Mouse (Mus musculus): Measurements from ENCODE around the gene Stk40. TPM values are rescaled to one million over a fixed set of nuclear protein-coding genes. Genes with fewer than 3 reads are reported as not detected.

Gene Stk40
- polyA plus RNA-seq, 1 experiment from 2014 or later = 17.3 TPM

GRCm38 (mm10) chr4:126065241-126065640 lies 38.5 kb upstream of the Stk40 start:
- no peaks in the 10 kb centered on the region for H3K9me3 ChIP-seq (ENCODE audit: control insufficient read depth, low read length)
- no peak overlapping the region for H3K27ac ChIP-seq (replicated peaks)
- H3K9ac ChIP-seq (ENCODE audit: low read length) = no peak overlapping the region
- DNase-seq (ENCODE audit: low spot score) (no peak), ATAC-seq (ENCODE audit: low FRiP score, low TSS enrichment) (no peak)
- WGBS = 84% methylated on average over 7 of the region's 7 CpGs
- no peaks in the 10 kb centered on the region for H3K4me1 ChIP-seq (replicated peaks; ENCODE audit: control insufficient read depth, insufficient read depth)
- no peak for TF ChIP-seq EP300 (optimal IDR thresholded peaks at IDR 0.05)
- no peak for TF ChIP-seq CTCF (IDR thresholded peaks at IDR 0.05; ENCODE audit: low read depth)
- no peaks in the 10 kb centered on the region for H3K27me3 ChIP-seq (ENCODE audit: control insufficient read depth, insufficient read depth, low read length)
- no peaks in the 10 kb centered on the region for H3K36me3 ChIP-seq (ENCODE audit: control insufficient read depth, insufficient read depth, low read length)
- no peak overlapping the region for H3K4me3 ChIP-seq (ENCODE audit: low read depth, low read length)
- H3K4me2 ChIP-seq (replicated peaks; ENCODE audit: low read depth) = no peak overlapping the region

GRCm38 (mm10) chr4:126067401-126068077 lies 36.2 kb upstream of the Stk40 start:
- H3K4me3 ChIP-seq (ENCODE audit: low read depth, low read length) = no peak overlapping the region
- TF ChIP-seq CTCF (IDR thresholded peaks at IDR 0.05; ENCODE audit: low read depth) = no peak
- TF ChIP-seq EP300 (optimal IDR thresholded peaks at IDR 0.05) = no peak
- no peak for DNase-seq (ENCODE audit: low spot score)
- no peaks in the 10 kb centered on the region for H3K36me3 ChIP-seq (ENCODE audit: control insufficient read depth, insufficient read depth, low read length)
- H3K27me3 ChIP-seq (ENCODE audit: control insufficient read depth, insufficient read depth, low read length) = no peaks in the 10 kb centered on the region
- H3K4me2 ChIP-seq (replicated peaks; ENCODE audit: low read depth) = no peak overlapping the region
- H3K27ac ChIP-seq (replicated peaks) = no peak overlapping the region
- no peaks in the 10 kb centered on the region for H3K9me3 ChIP-seq (ENCODE audit: control insufficient read depth, low read length)
- ATAC-seq (ENCODE audit: low FRiP score, low TSS enrichment) = no peak
- 59% methylated on average over 15 of the region's 15 CpGs for WGBS
- no peak overlapping the region for H3K9ac ChIP-seq (ENCODE audit: low read length)
- no peaks in the 10 kb centered on the region for H3K4me1 ChIP-seq (replicated peaks; ENCODE audit: control insufficient read depth, insufficient read depth)

- Histone ChIP-seq H3K36me3 (ENCODE audit: control insufficient read depth, insufficient read depth, low read length) (no peaks in the 10 kb centered on the region), H3K27me3 (ENCODE audit: control insufficient read depth, insufficient read depth, low read length) (no peaks in the 10 kb centered on the region), H3K9me3 (ENCODE audit: control insufficient read depth, low read length) (no peaks in the 10 kb centered on the region), H3K27ac (replicated peaks) (no peak overlapping the region), H3K4me3 (ENCODE audit: low read depth, low read length) (no peak overlapping the region), H3K4me1 (replicated peaks; ENCODE audit: control insufficient read depth, insufficient read depth) (no peaks in the 10 kb centered on the region), H3K4me2 (replicated peaks; ENCODE audit: low read depth) (no peak overlapping the region), H3K9ac (ENCODE audit: low read length) (no peak overlapping the region)
- 82% methylated on average over 6 of the region's 6 CpGs for WGBS
- DNase-seq (ENCODE audit: low spot score) = no peak
- no peak for ATAC-seq (ENCODE audit: low FRiP score, low TSS enrichment)
- TF ChIP-seq EP300 (optimal IDR thresholded peaks at IDR 0.05) (no peak), CTCF (IDR thresholded peaks at IDR 0.05; ENCODE audit: low read depth) (no peak)
Measured at GRCm38 (mm10) chr4:126068842-126069241, 34.9 kb upstream of the Stk40 start.

- Histone ChIP-seq H3K27me3 (ENCODE audit: control insufficient read depth, insufficient read depth, low read length) (no peaks in the 10 kb centered on the region), H3K9me3 (ENCODE audit: control insufficient read depth, low read length) (no peaks in the 10 kb centered on the region), H3K4me2 (replicated peaks; ENCODE audit: low read depth) (no peak overlapping the region), H3K9ac (ENCODE audit: low read length) (no peak overlapping the region), H3K4me3 (ENCODE audit: low read depth, low read length) (no peak overlapping the region), H3K36me3 (ENCODE audit: control insufficient read depth, insufficient read depth, low read length) (no peaks in the 10 kb centered on the region), H3K27ac (replicated peaks) (no peak overlapping the region), H3K4me1 (replicated peaks; ENCODE audit: control insufficient read depth, insufficient read depth) (no peaks in the 10 kb centered on the region)
- DNase-seq (ENCODE audit: low spot score) (no peak), ATAC-seq (ENCODE audit: low FRiP score, low TSS enrichment) (no peak)
- TF ChIP-seq EP300 (optimal IDR thresholded peaks at IDR 0.05) (no peak), CTCF (IDR thresholded peaks at IDR 0.05; ENCODE audit: low read depth) (no peak)
- 67% methylated on average over 6 of the region's 6 CpGs for WGBS
Measured at GRCm38 (mm10) chr4:126077833-126078232, 25.9 kb upstream of the Stk40 start.

- no peak for TF ChIP-seq CTCF (IDR thresholded peaks at IDR 0.05; ENCODE audit: low read depth)
- no peak for TF ChIP-seq EP300 (optimal IDR thresholded peaks at IDR 0.05)
- H3K4me3 ChIP-seq (ENCODE audit: low read depth, low read length) = no peak overlapping the region
- ATAC-seq (ENCODE audit: low FRiP score, low TSS enrichment) = no peak
- H3K27ac ChIP-seq (replicated peaks) = no peak overlapping the region
- no peak overlapping the region for H3K4me2 ChIP-seq (replicated peaks; ENCODE audit: low read depth)
- DNase-seq (ENCODE audit: low spot score) = no peak
- H3K27me3 ChIP-seq (ENCODE audit: control insufficient read depth, insufficient read depth, low read length) = no peaks in the 10 kb centered on the region
- 66% methylated on average over 4 of the region's 4 CpGs for WGBS
- no peaks in the 10 kb centered on the region for H3K9me3 ChIP-seq (ENCODE audit: control insufficient read depth, low read length)
- no peak overlapping the region for H3K9ac ChIP-seq (ENCODE audit: low read length)
- no peaks in the 10 kb centered on the region for H3K36me3 ChIP-seq (ENCODE audit: control insufficient read depth, insufficient read depth, low read length)
- no peaks in the 10 kb centered on the region for H3K4me1 ChIP-seq (replicated peaks; ENCODE audit: control insufficient read depth, insufficient read depth)
Measured at GRCm38 (mm10) chr4:126079266-126079665, 24.5 kb upstream of the Stk40 start.

- TF ChIP-seq CTCF (IDR thresholded peaks at IDR 0.05; ENCODE audit: low read depth) = no peak
- TF ChIP-seq EP300 (optimal IDR thresholded peaks at IDR 0.05) = no peak
- Histone ChIP-seq H3K4me1 (replicated peaks; ENCODE audit: control insufficient read depth, insufficient read depth) (no peaks in the 10 kb centered on the region), H3K27ac (replicated peaks) (no peak overlapping the region), H3K36me3 (ENCODE audit: control insufficient read depth, insufficient read depth, low read length) (no peaks in the 10 kb centered on the region), H3K9ac (ENCODE audit: low read length) (no peak overlapping the region), H3K4me2 (replicated peaks; ENCODE audit: low read depth) (no peak overlapping the region), H3K4me3 (ENCODE audit: low read depth, low read length) (no peak overlapping the region), H3K27me3 (ENCODE audit: control insufficient read depth, insufficient read depth, low read length) (no peaks in the 10 kb centered on the region), H3K9me3 (ENCODE audit: control insufficient read depth, low read length) (no peaks in the 10 kb centered on the region)
- 92% methylated on average over 1 of the region's 1 CpGs for WGBS
- no peak for ATAC-seq (ENCODE audit: low FRiP score, low TSS enrichment)
- DNase-seq (ENCODE audit: low spot score) = no peak
Measured at GRCm38 (mm10) chr4:126081601-126082000, 22.2 kb upstream of the Stk40 start.

Measured in stomach, postnatal 0 days (tissue).